Mouse (Mus musculus) embryonic fibroblast, embryonic 13.5 days (primary cell): ENCODE data around the gene Tcea2.

Source experiments
- CTCF ChIP-seq: IDR thresholded peaks from 2 replicates; pipeline ENCODE4 v1.5.1; 2011; ENCODE audit warnings: mild to moderate bottlenecking, control low read depth, low read length, moderate library complexity, borderline replicate concordance; ENCODE audit not compliant: insufficient read depth
- POLR2A ChIP-seq: IDR thresholded peaks from 2 replicates; pipeline ENCODE4 v1.6.1; 2011; ENCODE audit warnings: low read depth, mild to moderate bottlenecking, control low read depth, low read length, moderate library complexity

GRCm38 (mm10) chr2:181679951-181680715 is at the start of gene Tcea2:
- TF ChIP-seq POLR2A, result peak; percentile 52
- TF ChIP-seq CTCF, result no peak
